Mouse (Mus musculus) frontal cortex, adult (tissue): ENCODE measurements around the gene Rusc2.
A peak's percentile ranks its signal among the peaks of the same experiment; 100 is the strongest.

Experiments used
- ATAC-seq: cut with Nextera tagmentation; 2 replicates; pipeline ENCODE4 v1.9.2; 2017; ENCODE audit warnings: mild to moderate bottlenecking, moderate library complexity, mixed read lengths; ENCODE audit not compliant: low TSS enrichment

Gene Rusc2

DNA sequence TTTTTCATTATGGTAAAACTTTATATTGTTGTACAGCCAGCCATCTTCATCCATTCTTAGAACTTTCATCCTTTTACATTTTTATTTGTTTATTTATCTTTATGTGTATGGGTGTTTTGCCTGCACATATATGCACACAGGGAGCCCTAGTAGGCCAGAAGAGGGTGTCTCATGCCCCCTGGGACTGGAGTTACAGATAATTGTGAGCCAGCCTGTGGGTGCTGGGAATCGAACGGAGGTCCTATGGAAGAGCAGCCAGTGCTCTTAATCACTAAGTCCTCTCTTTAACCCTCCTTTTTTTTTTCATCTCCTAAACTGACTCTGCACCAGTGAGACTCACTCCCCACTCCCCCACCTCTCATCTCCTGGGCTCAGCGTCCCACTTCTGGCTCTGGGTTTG is 2.8 kb downstream of the Rusc2 start:
- ATAC-seq: no peak

DNA sequence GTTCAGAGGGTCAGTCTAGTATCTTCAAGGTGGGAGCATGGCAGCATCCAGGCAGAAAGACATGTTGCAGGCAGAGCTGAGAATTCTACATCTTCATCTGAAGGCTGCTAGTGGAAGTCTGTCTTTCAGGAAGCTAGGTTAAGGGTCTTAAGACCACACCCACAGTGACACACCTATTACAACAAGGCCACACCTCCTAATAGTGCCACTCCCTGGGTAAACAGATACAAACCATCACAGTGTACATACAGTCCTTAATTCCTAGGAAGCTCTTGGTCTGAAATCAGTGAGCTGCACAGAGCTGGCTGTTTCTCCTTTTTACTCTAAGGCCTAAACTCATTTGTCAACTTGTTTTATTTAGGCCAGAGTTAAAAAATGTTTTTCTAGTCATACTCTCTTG is 5.2 kb downstream of the Rusc2 start:
- ATAC-seq: no peak

DNA sequence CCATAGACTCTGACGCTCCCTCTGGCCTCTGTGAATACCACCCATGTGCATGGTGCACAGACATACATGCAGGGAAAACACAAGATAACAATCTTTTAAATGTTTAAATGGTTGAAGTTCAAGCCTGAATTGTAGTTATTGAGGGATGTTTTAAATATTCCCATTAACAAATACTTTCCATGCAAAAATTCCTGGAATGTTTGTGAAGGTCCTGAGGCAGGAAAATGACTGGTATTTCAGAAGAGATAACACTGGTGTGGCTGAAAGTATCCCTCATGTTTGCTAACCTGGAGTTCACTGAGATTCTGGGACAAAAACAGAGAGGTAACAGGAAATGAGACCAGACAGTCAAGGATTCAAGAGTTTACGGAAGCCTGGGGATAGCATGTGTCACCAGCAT is 7.6 kb downstream of the Rusc2 start:
- ATAC-seq: no peak

DNA sequence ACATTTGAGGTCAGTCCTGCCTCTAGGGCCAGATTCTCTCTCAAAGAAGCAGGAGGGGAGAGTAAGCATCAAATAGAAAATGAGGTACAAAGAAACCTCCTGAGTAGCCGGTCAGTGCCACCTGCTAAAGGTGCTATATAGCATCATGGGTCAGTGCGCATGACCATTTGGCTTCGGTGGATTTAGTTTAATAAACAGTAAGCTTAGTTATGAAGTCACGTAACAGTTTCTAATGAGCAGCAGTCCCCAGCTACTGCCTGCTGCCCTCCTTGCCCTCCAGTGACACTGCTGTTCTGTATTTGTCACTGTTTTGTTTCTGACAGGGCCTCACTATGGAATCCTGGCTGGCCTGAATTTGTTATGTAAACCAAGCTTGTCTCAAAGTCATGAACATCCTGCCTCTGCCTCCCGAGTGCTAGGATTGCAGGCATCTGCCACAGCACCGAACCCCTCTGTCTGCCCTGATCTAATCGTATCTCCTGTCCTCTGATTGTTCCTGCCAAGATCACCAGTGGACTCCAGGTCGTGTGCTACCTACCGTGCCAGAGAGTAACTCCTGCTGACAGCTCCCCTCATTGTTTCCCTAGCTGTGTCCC is 8.2 kb downstream of the Rusc2 start:
- peak; percentile 29; the same call in 1 of the 2 replicates for ATAC-seq

- no peak for ATAC-seq
Observed at GRCm38 (mm10) chr4:43391521-43392050, 9.8 kb downstream of the Rusc2 start.

DNA sequence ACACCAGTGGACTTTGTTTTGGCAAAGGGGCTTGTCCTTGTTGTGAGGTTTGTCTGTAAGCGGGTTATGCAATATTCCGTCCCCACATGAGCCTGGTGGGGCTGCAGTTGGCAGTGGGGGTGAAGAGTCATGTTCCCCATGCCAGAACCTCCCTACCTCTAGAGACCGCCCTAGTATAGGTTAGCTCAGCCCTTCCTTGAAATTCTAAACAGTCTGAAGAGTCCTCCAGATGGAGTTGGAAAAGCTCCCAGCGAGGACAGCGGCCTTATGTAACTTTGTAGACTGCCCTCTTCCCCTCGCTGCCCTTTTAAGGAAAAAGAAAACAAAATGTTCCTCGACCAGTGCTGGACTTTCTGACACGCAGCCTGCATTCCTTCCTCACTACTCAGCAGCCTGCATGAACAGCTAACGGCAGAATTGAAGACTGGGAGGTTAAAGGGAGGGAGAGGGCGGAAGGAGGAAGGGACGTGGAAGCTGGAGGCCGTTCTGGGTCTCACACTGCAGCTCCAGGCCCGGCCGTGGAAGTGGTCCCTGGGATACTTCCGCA is 12.6 kb downstream of the Rusc2 start:
- ATAC-seq: no peak

GRCm38 (mm10) chr4:43395147-43395546 is 13.4 kb downstream of the Rusc2 start:
- no peak for ATAC-seq

- ATAC-seq: no peak
Observed at GRCm38 (mm10) chr4:43395836-43396235, 14.1 kb downstream of the Rusc2 start.

DNA sequence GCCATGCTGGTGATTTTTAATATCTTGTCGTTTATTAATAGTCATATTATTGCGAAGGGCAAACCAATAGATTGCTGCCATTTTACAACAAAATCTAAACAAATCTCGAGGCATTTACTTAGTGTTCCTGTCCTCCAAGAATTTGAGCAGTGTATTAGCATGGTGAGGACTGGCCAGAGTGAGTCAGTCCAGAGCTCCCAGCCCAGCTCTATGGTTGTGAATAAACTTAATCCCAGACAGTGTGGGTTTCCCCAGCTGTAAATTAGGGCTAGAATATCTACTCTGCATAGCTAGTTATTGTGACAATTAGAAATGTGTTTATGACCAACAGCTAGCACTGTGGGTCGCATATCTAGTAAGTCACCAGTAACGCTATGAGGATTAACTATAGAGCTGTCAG is 14.6 kb downstream of the Rusc2 start:
- no peak for ATAC-seq

GRCm38 (mm10) chr4:43398014-43398413 is 16.2 kb downstream of the Rusc2 start:
- 0 out of 2 replicates have a peak, but pooled peaks have one; percentile 13 for ATAC-seq

GRCm38 (mm10) chr4:43398829-43399331 is 17.1 kb downstream of the Rusc2 start:
- ATAC-seq: peak; percentile 24

DNA sequence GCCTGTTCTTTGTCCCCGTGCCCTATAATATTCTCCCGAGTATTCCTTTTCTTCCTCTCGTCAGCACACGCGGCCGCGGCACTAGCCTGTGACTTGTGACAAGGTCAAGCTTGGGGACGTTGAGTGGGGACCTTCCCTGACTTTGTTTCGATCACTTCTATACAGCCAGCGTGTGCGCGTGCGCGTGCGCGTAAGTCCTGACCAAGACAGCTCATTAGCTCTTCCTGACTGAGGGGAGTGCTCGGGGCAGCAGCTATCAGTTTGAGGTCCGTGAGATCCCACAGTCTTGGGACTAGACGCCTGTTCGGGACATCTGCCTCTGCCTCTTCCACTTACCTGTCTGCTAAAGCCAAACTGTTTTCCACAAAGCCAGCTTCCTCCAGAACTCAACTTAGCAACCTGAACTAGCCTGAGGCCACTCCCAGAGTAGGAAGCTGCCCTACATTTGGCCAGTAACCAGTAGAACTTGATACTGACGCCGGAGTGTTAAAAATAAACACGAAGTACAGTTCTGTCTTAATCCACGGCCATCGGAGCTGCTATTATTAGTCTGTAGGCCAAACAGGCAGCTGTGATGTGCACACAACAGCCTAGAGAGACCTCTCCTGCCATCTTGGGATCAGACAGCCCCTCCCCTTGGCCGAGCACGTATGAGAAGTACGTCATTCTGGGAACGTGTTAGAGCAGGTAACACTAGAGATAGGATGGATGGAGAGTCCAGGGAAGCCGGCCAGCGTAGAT is 17.8 kb downstream of the Rusc2 start:
- ATAC-seq: no peak

GRCm38 (mm10) chr4:43400976-43401375 is 19.2 kb downstream of the Rusc2 start:
- ATAC-seq: no peak

DNA sequence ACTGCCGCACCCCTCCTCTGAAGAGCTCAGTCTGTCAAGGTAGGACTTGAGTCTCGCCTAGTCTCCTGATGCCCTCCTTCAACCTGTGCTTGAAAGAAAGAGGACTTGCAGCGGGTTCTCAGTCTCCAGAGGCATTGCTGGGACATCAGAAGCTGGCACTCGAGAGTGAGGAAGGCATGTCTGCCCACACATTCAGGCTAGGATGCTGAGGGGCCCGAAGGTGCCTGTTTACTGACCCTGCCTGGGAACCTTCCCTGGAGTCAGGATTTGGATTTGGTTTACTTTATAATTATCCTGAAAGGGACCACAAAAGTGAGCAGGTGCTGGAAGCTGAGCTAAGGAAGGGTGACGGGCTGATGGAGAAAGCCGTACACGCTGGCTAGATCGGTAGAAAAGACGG is 19.7 kb downstream of the Rusc2 start:
- no peak for ATAC-seq

- no peak for ATAC-seq
Observed at GRCm38 (mm10) chr4:43402212-43402611, 20.4 kb downstream of the Rusc2 start.

DNA sequence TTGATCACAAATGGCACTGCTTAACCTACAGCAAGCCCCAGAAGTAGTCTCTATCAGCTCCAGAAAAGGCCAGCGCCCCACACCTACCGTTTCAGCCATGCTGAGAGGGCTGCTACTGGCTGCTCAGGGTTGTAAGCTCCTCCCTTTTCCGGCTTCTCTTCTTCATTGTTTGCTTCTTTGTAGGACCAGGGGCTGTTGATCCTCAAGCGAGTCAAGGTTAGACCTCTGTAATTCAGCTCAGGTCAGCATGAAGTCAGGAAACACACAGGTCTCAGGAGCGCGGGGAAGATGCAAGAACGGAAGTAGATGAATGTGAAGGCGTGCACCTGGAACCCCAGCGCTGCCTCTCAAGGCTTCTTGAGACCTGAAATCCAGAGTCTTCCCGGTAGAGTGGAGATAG is 22.9 kb downstream of the Rusc2 start:
- no peak for ATAC-seq

DNA sequence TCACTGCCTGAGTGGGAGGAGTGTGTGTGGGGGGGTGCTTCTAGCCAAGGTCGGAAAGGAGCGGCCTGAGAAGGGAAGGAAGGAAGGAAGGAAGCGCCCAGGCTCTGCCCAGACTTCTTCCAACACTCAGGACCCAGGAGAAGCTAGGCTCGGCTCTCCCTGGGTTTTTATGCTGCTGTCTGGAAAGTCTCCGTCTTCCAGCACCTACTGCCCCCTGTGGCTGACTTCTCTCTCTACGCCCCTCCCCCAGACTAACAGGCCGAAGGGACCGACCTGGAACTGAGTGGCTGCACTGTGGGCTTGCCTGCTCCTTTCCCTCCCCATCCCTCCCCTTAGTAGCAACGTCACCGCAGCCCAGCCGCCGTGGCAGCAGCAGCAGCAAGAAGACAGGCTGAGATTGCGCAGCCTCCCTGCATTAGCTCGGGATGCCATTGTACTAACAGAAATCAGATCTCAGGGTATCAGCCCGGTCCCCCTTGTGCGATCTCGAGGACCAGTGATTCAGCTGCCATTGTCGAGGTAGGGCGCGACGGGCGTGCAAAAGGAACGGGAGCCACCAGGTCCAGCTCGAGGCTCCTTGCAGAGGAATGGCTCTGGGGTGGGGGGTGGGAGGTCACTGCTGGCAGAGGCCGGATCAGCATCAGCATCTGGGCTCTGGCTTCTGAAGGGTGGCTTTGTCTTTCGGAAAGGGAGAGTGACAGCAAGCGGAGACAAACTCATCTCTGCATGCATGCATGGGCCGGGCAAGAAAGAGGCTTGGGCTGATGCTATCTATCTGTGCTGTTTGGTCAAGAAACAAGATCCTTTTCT is 24.6 kb downstream of the Rusc2 start:
- peak; percentile 86 for ATAC-seq

- ATAC-seq: peak; percentile 24; the same call in 1 of the 2 replicates
Observed at GRCm38 (mm10) chr4:43407071-43407920, 25.5 kb downstream of the Rusc2 start.

- no peak for ATAC-seq
Observed at GRCm38 (mm10) chr4:43414761-43415160, 33.0 kb downstream of the Rusc2 start.

DNA sequence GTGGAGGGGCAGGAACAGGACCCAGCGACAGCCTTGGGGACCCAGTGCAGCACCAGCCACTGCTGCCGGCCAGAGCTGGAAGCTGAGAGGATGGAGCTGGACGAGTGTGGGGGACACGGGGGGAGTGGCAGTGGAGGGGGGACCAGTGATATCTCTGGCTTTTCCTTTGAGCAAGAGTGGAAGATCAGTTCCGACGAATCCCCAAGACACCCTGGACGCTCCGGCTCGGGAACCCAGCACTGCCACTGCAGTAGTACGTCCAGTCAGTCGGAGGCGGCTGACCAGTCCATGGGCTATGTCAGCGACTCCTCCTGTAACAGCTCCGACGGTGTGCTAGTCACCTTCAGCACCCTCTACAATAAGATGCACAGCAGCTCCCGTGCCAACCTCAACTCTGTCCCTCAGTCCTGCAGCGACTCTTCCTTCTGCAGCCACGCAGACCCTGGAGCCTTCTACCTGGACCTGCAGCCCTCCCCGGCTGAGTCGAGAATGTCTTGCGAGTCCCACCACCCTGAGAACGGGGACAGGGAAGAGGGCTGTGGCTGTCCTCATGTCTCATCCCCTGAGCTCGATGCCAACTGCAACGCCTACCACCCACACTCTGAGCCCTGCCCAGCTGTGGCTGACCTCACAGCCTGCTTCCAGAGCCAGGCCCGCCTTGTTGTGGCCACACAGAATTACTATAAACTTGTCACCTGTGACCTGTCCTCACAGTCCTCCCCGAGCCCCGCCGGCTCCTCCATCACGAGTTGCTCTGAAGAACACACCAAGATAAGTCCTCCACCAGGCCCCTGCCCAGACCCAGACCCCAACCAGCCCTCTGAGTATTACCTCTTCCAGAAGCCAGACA is 33.7 kb downstream of the Rusc2 start:
- no peak for ATAC-seq
